Mouse (Mus musculus): Measurements from ENCODE around the gene Slc25a17.

The Slc25a17 gene

GRCm38 (mm10) chr15:81355146-81355761, 5.4 kb downstream of the Slc25a17 start:
- peak; percentile 70 for DNase-seq (ENCODE audit: low read depth, low spot score)

- DNase-seq (ENCODE audit: low read depth, low spot score), result no peak
Measured at GRCm38 (mm10) chr15:81352638-81353037, 8.0 kb downstream of the Slc25a17 start.

GRCm38 (mm10) chr15:81350401-81350800, 10.2 kb downstream of the Slc25a17 start:
- DNase-seq (ENCODE audit: low read depth, low spot score), result no peak

GRCm38 (mm10) chr15:81348366-81348765, 12.2 kb downstream of the Slc25a17 start:
- DNase-seq (ENCODE audit: low read depth, low spot score), result no peak

- DNase-seq (ENCODE audit: low read depth, low spot score), result no peak
Measured at GRCm38 (mm10) chr15:81347466-81347865, 13.1 kb downstream of the Slc25a17 start.

- DNase-seq (ENCODE audit: low read depth, low spot score), result no peak
Measured at GRCm38 (mm10) chr15:81341426-81341825, 19.2 kb downstream of the Slc25a17 start.

- no peak for DNase-seq (ENCODE audit: low read depth, low spot score)
Measured at GRCm38 (mm10) chr15:81339158-81339557, 21.5 kb downstream of the Slc25a17 start.

GRCm38 (mm10) chr15:81336466-81336865, 24.1 kb downstream of the Slc25a17 start:
- no peak for DNase-seq (ENCODE audit: low read depth, low spot score)

- no peak for DNase-seq (ENCODE audit: low read depth, low spot score)
Measured at GRCm38 (mm10) chr15:81332517-81332916, 28.1 kb downstream of the Slc25a17 start.

GRCm38 (mm10) chr15:81330816-81331433, 29.7 kb downstream of the Slc25a17 start:
- no peak for DNase-seq (ENCODE audit: low read depth, low spot score)

- peak; percentile 55 for DNase-seq (ENCODE audit: low read depth, low spot score)
Measured at GRCm38 (mm10) chr15:81329721-81330369, 30.8 kb downstream of the Slc25a17 start.

GRCm38 (mm10) chr15:81327501-81327900, 33.1 kb downstream of the Slc25a17 start:
- no peak for DNase-seq (ENCODE audit: low read depth, low spot score)

- DNase-seq (ENCODE audit: low read depth, low spot score), result no peak
Measured at GRCm38 (mm10) chr15:81324979-81325378, 35.6 kb downstream of the Slc25a17 start.

- DNase-seq (ENCODE audit: low read depth, low spot score), result no peak
Measured at GRCm38 (mm10) chr15:81320137-81320536, 40.5 kb downstream of the Slc25a17 start.

GRCm38 (mm10) chr15:81319462-81319861, 41.1 kb downstream of the Slc25a17 start:
- DNase-seq (ENCODE audit: low read depth, low spot score), result no peak

GRCm38 (mm10) chr15:81313928-81314327, 46.7 kb downstream of the Slc25a17 start:
- no peak for DNase-seq (ENCODE audit: low read depth, low spot score)

- no peak for DNase-seq (ENCODE audit: low read depth, low spot score)
Measured at GRCm38 (mm10) chr15:81311026-81311425, 49.6 kb downstream of the Slc25a17 start.

GRCm38 (mm10) chr15:81310353-81310752, 50.3 kb downstream of the Slc25a17 start:
- DNase-seq (ENCODE audit: low read depth, low spot score), result no peak

GRCm38 (mm10) chr15:81308038-81308437, 52.6 kb downstream of the Slc25a17 start:
- no peak for DNase-seq (ENCODE audit: low read depth, low spot score)

GRCm38 (mm10) chr15:81306501-81306900, 54.1 kb downstream of the Slc25a17 start:
- DNase-seq (ENCODE audit: low read depth, low spot score), result no peak

GRCm38 (mm10) chr15:81305035-81305434, 55.6 kb downstream of the Slc25a17 start:
- no peak for DNase-seq (ENCODE audit: low read depth, low spot score)

GRCm38 (mm10) chr15:81304006-81304405, 56.6 kb downstream of the Slc25a17 start:
- DNase-seq (ENCODE audit: low read depth, low spot score), result no peak

Measured in forelimb bud, embryonic 11.5 days (tissue).